Mouse (Mus musculus): ENCODE results near the gene Ubac2.
"Not testable (repeated sequence)": the region's sequence is repeated elsewhere in the genome, so short reads cannot be mapped to it uniquely, and the experiment has no call there.

The Ubac2 gene

DNA sequence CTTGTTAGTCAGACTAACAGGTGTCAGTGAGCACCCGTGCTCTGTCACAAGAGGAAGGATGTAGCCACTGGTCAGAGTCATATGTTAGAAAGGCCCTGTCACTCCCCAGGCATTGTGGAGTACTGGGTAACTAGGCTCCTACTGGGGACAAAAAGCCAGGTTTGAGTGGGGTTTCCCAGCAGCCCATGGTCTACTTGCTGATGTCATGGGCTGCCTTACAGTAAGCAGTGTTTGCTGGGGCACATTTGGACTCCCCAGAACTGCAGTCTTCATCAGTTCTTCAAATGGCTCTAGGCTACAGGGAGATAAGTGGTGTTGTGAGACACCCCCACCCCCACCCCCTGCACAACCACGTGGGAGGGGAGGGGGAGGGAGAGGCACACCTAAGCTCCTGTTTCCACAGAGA, 179.5 kb downstream of the Ubac2 start:
- DNase-seq = no peak

- DNase-seq = peak; percentile 84 to 85
Measured at GRCm38 (mm10) chr14:122060642-122061041, 182.2 kb downstream of the Ubac2 start.

- no peak for DNase-seq
Measured at GRCm38 (mm10) chr14:122061376-122061775, 183.0 kb downstream of the Ubac2 start.

DNA sequence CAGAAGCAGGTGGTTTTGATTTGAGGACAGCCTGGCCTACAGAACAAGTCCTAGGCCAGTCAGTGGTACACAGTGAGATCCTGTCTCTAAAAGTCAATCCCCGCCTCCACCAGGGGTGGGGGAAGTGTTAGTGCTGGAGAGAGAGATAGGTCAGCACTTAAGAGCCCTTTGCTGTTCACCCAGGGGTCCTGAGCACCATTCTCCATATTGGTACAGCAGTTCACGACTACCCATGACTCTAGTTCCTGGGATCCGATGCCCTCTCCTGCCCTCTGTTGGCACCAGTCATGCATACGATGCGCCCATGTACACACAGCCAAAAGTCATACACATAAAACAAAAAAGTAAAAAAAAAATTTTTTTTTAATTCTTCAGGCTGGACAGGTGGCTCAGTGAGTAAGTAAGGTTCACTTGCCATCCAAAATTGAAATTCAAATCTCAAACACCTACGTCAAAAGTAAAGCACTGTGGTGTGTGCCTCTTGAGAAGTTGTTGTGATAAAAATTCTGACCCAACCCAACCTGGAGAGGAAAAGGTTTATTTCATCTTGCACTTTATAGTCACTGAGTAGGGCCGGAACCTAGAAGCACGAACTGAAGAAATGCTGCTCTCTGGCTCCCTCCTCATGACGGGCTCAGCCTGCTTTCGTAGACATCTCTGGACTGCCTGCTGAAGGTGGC, 184.1 kb downstream of the Ubac2 start:
- DNase-seq = peak in 1 of 2 experiments; percentile 41

DNA sequence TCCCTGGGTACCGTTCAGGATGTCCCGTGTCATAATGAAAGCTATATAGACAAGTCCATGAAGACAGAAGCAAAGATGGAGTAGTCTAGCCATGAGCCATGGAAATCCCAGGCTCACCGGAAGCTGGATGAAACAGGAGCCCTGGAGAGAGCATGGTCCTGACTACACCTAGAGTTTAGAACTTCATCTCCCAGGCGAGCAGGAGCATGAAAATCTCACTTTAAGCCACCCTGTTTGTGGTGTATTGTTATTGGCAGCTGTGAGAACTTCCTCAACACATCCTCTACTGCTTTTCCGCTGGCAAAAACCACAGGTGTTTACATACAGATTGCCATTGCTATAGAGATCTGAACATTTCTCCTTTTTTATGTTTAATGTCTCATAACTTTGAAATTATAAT, 185.2 kb downstream of the Ubac2 start:
- no peak for DNase-seq

DNA sequence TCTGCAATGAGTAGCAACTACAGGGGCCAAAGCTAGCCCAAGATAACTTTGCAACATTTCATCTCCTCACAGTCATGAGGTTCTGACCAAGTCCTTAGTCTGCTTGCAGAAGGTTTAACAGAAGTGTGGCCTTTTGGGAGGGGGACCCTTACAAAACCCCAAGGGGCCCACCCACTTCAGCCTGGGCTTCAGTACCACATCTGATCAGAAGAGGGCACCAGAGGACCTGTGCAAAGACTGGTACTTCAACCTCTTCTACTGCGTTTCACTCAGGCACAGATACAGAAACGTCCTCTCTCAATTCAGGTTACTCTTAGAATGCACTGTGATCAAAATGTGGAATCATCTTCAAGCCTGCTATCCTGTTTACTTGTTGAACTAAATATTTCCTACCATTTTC, 186.1 kb downstream of the Ubac2 start:
- DNase-seq = peak; percentile 83 to 87

- DNase-seq = peak; percentile 53 to 68
Measured at GRCm38 (mm10) chr14:122066243-122066642, 187.8 kb downstream of the Ubac2 start.

GRCm38 (mm10) chr14:122068036-122068435, 189.6 kb downstream of the Ubac2 start:
- DNase-seq = not testable (repeated sequence)

DNA sequence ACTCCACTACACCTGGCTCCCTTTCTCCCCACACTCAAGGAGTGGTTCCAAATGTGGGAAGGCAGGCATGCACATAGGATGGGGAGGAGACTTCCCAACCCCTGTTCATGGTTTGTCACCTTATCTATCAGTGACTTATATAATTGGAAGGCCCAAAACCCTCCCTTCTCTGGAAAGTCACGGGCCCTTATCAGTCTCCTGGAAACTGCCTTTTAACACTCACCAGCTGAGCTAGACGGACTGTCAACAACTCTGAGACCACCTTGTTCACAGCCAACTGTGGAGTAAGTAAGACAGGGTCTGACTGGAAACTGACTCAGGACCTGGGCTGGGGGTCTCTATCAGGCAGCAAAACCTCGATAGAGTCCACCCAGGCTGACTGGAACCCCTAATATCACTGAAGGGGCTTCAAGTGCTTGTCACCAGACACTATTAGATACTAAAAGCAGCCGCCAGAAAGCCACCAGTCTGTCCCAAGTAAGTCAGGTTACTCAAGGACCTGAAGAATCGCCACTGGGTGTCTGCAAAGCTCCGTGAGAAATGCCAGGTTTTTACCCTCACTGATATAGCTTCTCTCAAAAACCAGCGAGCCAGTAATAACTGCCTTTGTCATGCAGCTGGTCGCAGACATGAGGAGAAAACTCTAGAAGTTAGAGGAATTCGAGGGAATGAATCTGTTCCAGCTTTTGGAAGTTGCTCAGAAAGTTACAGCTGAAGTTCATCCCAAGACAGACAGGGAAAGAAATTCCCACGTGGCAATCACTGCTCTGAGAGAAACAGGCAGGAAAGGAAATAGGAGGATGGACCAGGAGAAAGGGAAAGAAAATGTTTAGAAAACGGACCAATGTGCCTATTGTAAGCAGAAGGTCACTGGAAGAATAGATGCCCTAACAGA, 190.6 kb downstream of the Ubac2 start:
- DNase-seq = no peak

- DNase-seq = no peak
Measured at GRCm38 (mm10) chr14:122069948-122070347, 191.5 kb downstream of the Ubac2 start.

All from thymus, postnatal 36 days (tissue).